Comparison of ENCODE assay signal across 8 mouse cellular contexts in genomic region chr7:29238019-29238967, GRCm38 (mm10). TPM values are rescaled to one million over a fixed set of nuclear protein-coding genes. Genes with fewer than 3 reads are reported as not detected.
A peak's percentile ranks its signal among the peaks of the same experiment; 100 is the strongest.
DNase-seq lines count a peak whose midpoint lies in the region; ATAC-seq lines count a peak whose summit lies in the region.

TSS of gene Yif1b (plus strand) at chr7:29238329.

- H3K27me3 ChIP-seq in heart, embryonic 14.5 days (ENCODE audit: control insufficient read depth, insufficient read depth, low read length) = no peaks in the 10 kb centered on the region
- H3K27me3 ChIP-seq in liver, embryonic 13.5 days = no peaks in the 10 kb centered on the region; the same call in 1 of the 2 replicates
- H3K27me3 ChIP-seq in stomach, embryonic 16.5 days (ENCODE audit: control insufficient read depth, insufficient read depth, low read length) = no peaks in the 10 kb centered on the region

- H3K4me1 ChIP-seq in heart, embryonic 14.5 days (ENCODE audit: control insufficient read depth in 2 of 2, insufficient read depth in 2 of 2, low read length in 2 of 2) = peaks cover 12 to 28% of the 10 kb centered on the region in 2 experiments; a peak in 3 of 4 replicates
- peaks cover 30% of the 10 kb centered on the region for H3K4me1 ChIP-seq in liver, embryonic 13.5 days (replicated peaks)
- H3K4me1 ChIP-seq in stomach, embryonic 16.5 days (ENCODE audit: control insufficient read depth, insufficient read depth, low read length) = peaks cover 6% of the 10 kb centered on the region; the same call in 1 of the 2 replicates

- H3K27ac ChIP-seq in heart, embryonic 14.5 days (replicated peaks in 1 of 2; ENCODE audit: control insufficient read depth in 1 of 2, insufficient read depth in 1 of 2, low read depth in 2 of 2, low read length in 2 of 2) = peak within 1 kb of the TSS; percentile 84 to 91
- peak within 1 kb of the TSS; percentile 85 for H3K27ac ChIP-seq in liver, embryonic 13.5 days
- peak within 1 kb of the TSS; percentile 93 for H3K27ac ChIP-seq in stomach, embryonic 16.5 days (ENCODE audit: low read length)

- H3K36me3 ChIP-seq in heart, embryonic 14.5 days (ENCODE audit: control insufficient read depth, insufficient read depth, low read length) = no peaks in the 10 kb centered on the region
- no peaks in the 10 kb centered on the region for H3K36me3 ChIP-seq in liver, embryonic 13.5 days
- no peaks in the 10 kb centered on the region for H3K36me3 ChIP-seq in stomach, embryonic 16.5 days (ENCODE audit: control insufficient read depth, insufficient read depth, low read length)

- peak; percentile 99 for DNase-seq in c-Kit-negative CD71-positive TER-119-positive erythroid progenitor cells, embryonic 14.5 days (ENCODE audit: low read depth, low spot score)
- peak; percentile 98 for DNase-seq in fibroblast of lung, adult 2 months (ENCODE audit: low read depth)
- DNase-seq in kidney, postnatal 14 days = peak; percentile 98
- DNase-seq in liver, embryonic 13.5 days = peak; percentile 99
- peak; percentile 98 for DNase-seq in neural tube, embryonic 10.5 days (ENCODE audit: extremely low spot score, low spot score)

- peak within 1 kb of the TSS; percentile 88 for H3K4me2 ChIP-seq in heart, embryonic 14.5 days (ENCODE audit: low read length)
- H3K4me2 ChIP-seq in liver, embryonic 13.5 days = peak within 1 kb of the TSS; percentile 93
- H3K4me2 ChIP-seq in stomach, embryonic 16.5 days (ENCODE audit: low read depth, low read length) = peak within 1 kb of the TSS; percentile 83

- WGBS in heart, embryonic 14.5 days = under 1% methylated on average over 60 of the region's 60 CpGs
- under 1% methylated on average over 60 of the region's 60 CpGs for WGBS in liver, embryonic 13.5 days (ENCODE audit: insufficient replicate concordance)
- WGBS in stomach, embryonic 16.5 days = under 1% methylated on average over 60 of the region's 60 CpGs

- H3K9me3 ChIP-seq in heart, embryonic 14.5 days (ENCODE audit: control insufficient read depth, low read length) = no peaks in the 10 kb centered on the region
- no peaks in the 10 kb centered on the region for H3K9me3 ChIP-seq in liver, embryonic 13.5 days (replicated peaks)
- H3K9me3 ChIP-seq in stomach, embryonic 16.5 days (replicated peaks; ENCODE audit: control insufficient read depth, low read length) = 0 out of 2 replicates have a peak, but pooled peaks cover 4% of the 10 kb centered on the region

- peak within 1 kb of the TSS; percentile 53 to 62 for H3K4me3 ChIP-seq in heart, embryonic 14.5 days (ENCODE audit: control insufficient read depth in 1 of 2, insufficient read depth in 1 of 2, low read depth in 1 of 2, low read length in 2 of 2)
- peak within 1 kb of the TSS; percentile 68 for H3K4me3 ChIP-seq in liver, embryonic 13.5 days (replicated peaks)
- H3K4me3 ChIP-seq in stomach, embryonic 16.5 days (replicated peaks; ENCODE audit: low read length) = peak within 1 kb of the TSS; percentile 68

- peak; percentile 99 for ATAC-seq in CD4-positive, CD25-positive, alpha-beta regulatory T cell, adult 4 months
- peak; percentile 96 for ATAC-seq in heart, embryonic 14.5 days (ENCODE audit: insufficient number of reproducible peaks, insufficient read depth, low FRiP score, low read depth)
- peak; percentile 95 for ATAC-seq in liver, embryonic 13.5 days (ENCODE audit: low read depth)
- ATAC-seq in stomach, embryonic 16.5 days (ENCODE audit: insufficient read depth, low FRiP score) = peak; percentile 98

- H3K9ac ChIP-seq in heart, embryonic 14.5 days (ENCODE audit: low read length) = peak within 1 kb of the TSS; percentile 79
- H3K9ac ChIP-seq in liver, embryonic 13.5 days = peak within 1 kb of the TSS; percentile 77
- peak within 1 kb of the TSS; percentile 82 for H3K9ac ChIP-seq in stomach, embryonic 16.5 days (ENCODE audit: low read length)

RNA-seq across cellular contexts. Expression of gene Yif1b, which starts in this region (rescaled TPM):
- polyA plus RNA-seq in CD4-positive, CD25-positive, alpha-beta regulatory T cell, adult 4 months (2017; shearing (Covaris generic)) = 10 to 100 TPM; 58.4 to 71.7 TPM
- 105 and 114 TPM in 2 replicates for polyA plus RNA-seq in heart, embryonic 14.5 days (2014; fragmentation: Nextera tagmentation; extraction: Ambion mirVana)
- polyA plus RNA-seq in liver, embryonic 13.5 days (2015; fragmentation: Nextera tagmentation; extraction: Ambion mirVana) = 49.5 and 51.2 TPM in 2 replicates
- 89.4 and 92.2 TPM in 2 replicates for polyA plus RNA-seq in stomach, embryonic 16.5 days (2015; fragmentation: Nextera tagmentation; extraction: Ambion mirVana)

Comparison
In these comparisons a context has a peak if more than half of its experiments do, and no peak if none do; other contexts are left out.
1. Peak in every context shown above with its lines: DNase-seq, ATAC-seq, H3K4me3 ChIP-seq and H3K27ac ChIP-seq.